Mouse (Mus musculus) liver, postnatal 0 days (tissue): Measurements from ENCODE around the gene Arv1. TPM values are rescaled to one million over a fixed set of nuclear protein-coding genes. Genes with fewer than 3 reads are reported as not detected.

ENCODE experiments used
- ATAC-seq: fragments of 200-750 bp; cut with Nextera tagmentation; 2 replicates; pipeline ENCODE4 v1.8.0; 2017; ENCODE audit warnings: mild to moderate bottlenecking, moderate library complexity
- DNase-seq: peaks from one replicate; pipeline ENCODE4 v3.0.0-alpha.2; 2016
- H3K27ac ChIP-seq: fragments of 300-500 bp; sonication (generic); 2 replicates; pipeline ENCODE4 v1.5.1; 2014; ENCODE audit warnings: antibody characterized with exemption, moderate library complexity, mild to moderate bottlenecking, low read depth
- H3K27me3 ChIP-seq: fragments of 300-500 bp; sonication (generic); 2 replicates; pipeline ENCODE4 v1.6.1; 2014; ENCODE audit warnings: low read length, control low read depth, mixed read lengths; ENCODE audit not compliant: insufficient read depth
- H3K36me3 ChIP-seq: fragments of 300-500 bp; sonication (generic); replicated peaks from 2 replicates; pipeline ENCODE4 v1.6.1; 2014; ENCODE audit warnings: mild to moderate bottlenecking, control low read depth, low read length, moderate library complexity, mixed read lengths; ENCODE audit not compliant: insufficient read depth
- H3K4me1 ChIP-seq: fragments of 300-500 bp; sonication (generic); 2 replicates; pipeline ENCODE4 v1.6.1; 2014; ENCODE audit warnings: antibody characterized with exemption, mild to moderate bottlenecking, control low read depth; ENCODE audit not compliant: insufficient read depth
- H3K4me2 ChIP-seq: fragments of 300-500 bp; sonication (generic); 2 replicates; pipeline ENCODE4 v1.6.1; 2014; ENCODE audit warnings: low read depth, mild to moderate bottlenecking, low read length, moderate library complexity, mixed read lengths
- H3K4me3 ChIP-seq: fragments of 300-500 bp; sonication (generic); 2 replicates; pipeline ENCODE4 v1.5.1; 2014; ENCODE audit warnings: low read depth, low read length
- H3K9ac ChIP-seq: fragments of 300-500 bp; sonication (generic); replicated peaks from 2 replicates; pipeline ENCODE4 v1.6.1; 2014; ENCODE audit warnings: mild to moderate bottlenecking, moderate library complexity
- H3K9me3 ChIP-seq: fragments of 300-500 bp; sonication (generic); 2 replicates; pipeline ENCODE4 v1.6.1; 2016; ENCODE audit warnings: mild to moderate bottlenecking, control low read depth, low read length, mixed read lengths
- CTCF ChIP-seq: sonication (generic); IDR thresholded peaks from 2 replicates; pipeline ENCODE4 v1.5.1; 2016; ENCODE audit warnings: antibody characterized with exemption, low read depth
- EP300 ChIP-seq: IDR thresholded peaks from 2 replicates; pipeline ENCODE4 v1.6.1; 2016; ENCODE audit warnings: antibody characterized with exemption, low read depth, mild to moderate bottlenecking
- WGBS: fragments of 180-500 bp; shearing (Covaris S2); extraction: QIAGEN DNeasy Blood & Tissue Kit; methylation state at CpG from one replicate; pipeline ENCODE4 v1.1.7; 2014; ENCODE audit not compliant: insufficient replicate concordance; 5-methylcytosine and 5-hydroxymethylcytosine counted together
- polyA plus RNA-seq: library from polyadenylated mRNA; unstranded; fragments of >200 nt; fragmentation: Nextera tagmentation; extraction: Ambion mirVana; gene quantifications from 2 replicates; pipeline ENCODE4 v1.2.1, GENCODE M21; 2015

The Arv1 gene
- polyA plus RNA-seq, 1 experiment from 2014 or later: 4.5 TPM

DNA sequence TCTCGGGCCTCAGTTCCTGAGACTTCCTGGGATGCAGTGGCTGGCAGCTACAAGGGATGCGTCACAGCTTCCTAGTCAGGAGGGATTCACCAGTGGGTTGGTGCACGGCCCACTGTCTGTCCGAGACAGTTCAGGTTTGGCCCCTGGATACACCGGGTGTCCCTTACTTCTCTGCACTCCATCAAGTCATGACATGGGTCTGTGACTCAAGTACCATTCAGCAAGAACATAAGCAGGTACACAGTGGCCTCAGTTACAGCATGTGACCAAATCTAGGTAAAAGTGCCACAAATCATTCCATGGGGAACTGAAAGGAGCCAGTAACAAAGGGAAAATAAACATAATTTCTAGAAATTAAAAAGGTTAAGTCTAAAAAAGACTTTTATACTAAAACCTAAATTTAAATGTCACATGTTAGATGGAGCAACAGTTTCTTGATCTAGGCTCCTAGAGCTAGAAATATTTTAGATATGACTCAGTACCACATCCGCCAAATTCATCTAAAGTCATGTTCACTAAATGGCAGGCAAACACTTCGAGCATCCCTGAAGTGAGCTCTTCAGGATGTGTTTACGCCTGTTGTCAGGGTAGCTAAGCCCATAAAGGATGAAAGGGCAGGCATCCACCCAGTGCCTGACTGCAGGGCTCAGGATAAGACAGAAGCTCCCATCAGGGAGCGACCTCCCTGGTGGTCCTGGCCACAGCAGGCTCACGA, 40.7 kb upstream of the Arv1 start:
- Histone ChIP-seq H3K4me2 (no peak overlapping the region), H3K9ac (no peak overlapping the region), H3K36me3 (peaks cover 36% of the 10 kb centered on the region), H3K9me3 (no peaks in the 10 kb centered on the region), H3K27me3 (no peaks in the 10 kb centered on the region), H3K4me1 (no peaks in the 10 kb centered on the region), H3K27ac (no peak overlapping the region), H3K4me3 (no peak overlapping the region)
- DNase-seq: no peak
- 87% methylated on average over 10 of the region's 10 CpGs for WGBS
- no peak for TF ChIP-seq EP300
- TF ChIP-seq CTCF: no peak
- no peak for ATAC-seq

GRCm38 (mm10) chr8:124681792-124682157, 40.2 kb upstream of the Arv1 start:
- ATAC-seq: no peak
- WGBS: 88% methylated on average over 10 of the region's 10 CpGs
- Histone ChIP-seq H3K9ac (no peak overlapping the region), H3K27ac (no peak overlapping the region), H3K4me3 (no peak overlapping the region), H3K9me3 (no peaks in the 10 kb centered on the region), H3K27me3 (no peaks in the 10 kb centered on the region), H3K4me1 (no peaks in the 10 kb centered on the region), H3K4me2 (no peak overlapping the region), H3K36me3 (peaks cover 40% of the 10 kb centered on the region)
- no peak for DNase-seq
- TF ChIP-seq EP300 (no peak), CTCF (no peak)

- DNase-seq: no peak
- Histone ChIP-seq H3K9me3 (no peaks in the 10 kb centered on the region), H3K4me1 (no peaks in the 10 kb centered on the region), H3K4me3 (no peak overlapping the region), H3K9ac (no peak overlapping the region), H3K27ac (no peak overlapping the region), H3K27me3 (no peaks in the 10 kb centered on the region), H3K4me2 (no peak overlapping the region), H3K36me3 (peaks cover 40% of the 10 kb centered on the region)
- 83% methylated on average over 10 of the region's 10 CpGs for WGBS
- TF ChIP-seq CTCF (no peak), EP300 (no peak)
- no peak for ATAC-seq
These were observed 39.7 kb upstream of the Arv1 start for GRCm38 (mm10) chr8:124682218-124682617.

GRCm38 (mm10) chr8:124688899-124689298, 33.0 kb upstream of the Arv1 start:
- no peaks in the 10 kb centered on the region for H3K9me3 ChIP-seq
- no peak overlapping the region for H3K4me3 ChIP-seq
- DNase-seq (no peak), ATAC-seq (no peak)
- TF ChIP-seq EP300: no peak
- TF ChIP-seq CTCF: no peak
- no peak overlapping the region for H3K4me2 ChIP-seq
- H3K27me3 ChIP-seq: no peaks in the 10 kb centered on the region
- peaks cover 19% of the 10 kb centered on the region for H3K36me3 ChIP-seq
- WGBS: 87% methylated on average over 13 of the region's 13 CpGs
- no peaks in the 10 kb centered on the region for H3K4me1 ChIP-seq
- H3K9ac ChIP-seq: no peak overlapping the region
- H3K27ac ChIP-seq: no peak overlapping the region

DNA sequence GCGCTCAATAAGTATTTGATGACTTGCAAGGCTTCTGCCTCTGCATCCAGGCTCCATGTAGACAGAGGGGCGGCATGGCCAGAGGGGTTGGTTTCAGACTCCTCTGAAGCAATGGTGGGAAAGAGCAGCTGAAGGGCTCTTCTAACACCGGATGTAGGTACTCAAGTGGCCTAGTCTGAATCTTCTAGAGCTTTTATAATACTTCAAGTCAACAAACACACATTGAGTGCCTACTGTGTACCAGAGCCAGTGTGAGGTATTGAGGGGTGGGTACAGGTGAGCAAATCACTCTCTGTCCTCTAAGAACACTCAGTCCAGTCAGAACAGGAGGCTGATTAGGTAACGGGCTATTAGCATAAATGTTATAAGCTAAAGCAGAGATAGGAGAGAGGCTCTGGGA, 30.2 kb upstream of the Arv1 start:
- Histone ChIP-seq H3K9ac (no peak overlapping the region), H3K9me3 (no peaks in the 10 kb centered on the region), H3K4me2 (no peak overlapping the region), H3K4me1 (no peaks in the 10 kb centered on the region), H3K36me3 (peaks cover 14% of the 10 kb centered on the region), H3K27me3 (no peaks in the 10 kb centered on the region), H3K27ac (no peak overlapping the region), H3K4me3 (no peak overlapping the region)
- WGBS: 91% methylated on average over 4 of the region's 4 CpGs
- ATAC-seq: no peak
- DNase-seq: no peak
- TF ChIP-seq CTCF: no peak
- TF ChIP-seq EP300: no peak

DNA sequence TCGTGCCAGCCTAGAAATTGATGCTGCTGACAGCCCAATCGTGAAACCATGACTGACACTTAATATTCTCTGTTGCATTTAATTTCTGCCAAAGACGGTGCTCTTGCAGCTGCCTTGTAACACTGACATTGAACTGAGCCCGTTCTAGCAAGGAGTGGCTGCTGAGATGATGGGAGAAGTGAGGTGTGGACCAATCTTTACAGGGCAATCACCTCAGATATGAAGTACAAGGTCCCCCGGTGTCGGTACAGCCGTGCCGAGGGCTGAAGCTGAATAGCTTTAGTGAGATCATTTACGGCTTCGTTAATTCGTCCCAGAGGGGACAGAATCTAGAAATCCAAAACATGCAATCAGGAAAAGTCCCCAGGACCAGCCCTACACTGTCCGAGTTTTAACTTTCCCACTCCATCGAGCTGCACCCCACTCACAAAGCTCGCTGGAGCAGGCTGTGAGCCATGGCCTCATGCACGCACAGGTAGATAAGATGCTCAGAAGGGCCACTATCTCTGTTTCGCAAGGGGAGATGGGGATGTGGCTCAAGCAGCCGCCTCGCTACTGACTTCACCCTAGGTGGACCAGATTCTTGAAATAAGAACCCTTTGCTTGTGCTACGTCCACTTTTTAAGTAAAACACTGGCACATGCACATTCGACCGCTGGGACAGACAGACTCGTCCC, 26.4 kb upstream of the Arv1 start:
- no peak for ATAC-seq
- no peak overlapping the region for H3K4me3 ChIP-seq
- H3K27ac ChIP-seq: no peak overlapping the region

More for the DNA sequence above, 26.4 kb upstream of the Arv1 start:
- Histone ChIP-seq H3K9ac (no peak overlapping the region), H3K27me3 (no peaks in the 10 kb centered on the region), H3K36me3 (peaks cover 25% of the 10 kb centered on the region), H3K4me1 (no peaks in the 10 kb centered on the region; the same call in 1 of the 2 replicates), H3K9me3 (no peaks in the 10 kb centered on the region), H3K4me2 (no peak overlapping the region)
- TF ChIP-seq EP300: no peak
- no peak for TF ChIP-seq CTCF
- 88% methylated on average over 22 of the region's 22 CpGs for WGBS
- DNase-seq: no peak
